13 mouse cellular contexts compared by ENCODE assay signal in the genomic region with DNA sequence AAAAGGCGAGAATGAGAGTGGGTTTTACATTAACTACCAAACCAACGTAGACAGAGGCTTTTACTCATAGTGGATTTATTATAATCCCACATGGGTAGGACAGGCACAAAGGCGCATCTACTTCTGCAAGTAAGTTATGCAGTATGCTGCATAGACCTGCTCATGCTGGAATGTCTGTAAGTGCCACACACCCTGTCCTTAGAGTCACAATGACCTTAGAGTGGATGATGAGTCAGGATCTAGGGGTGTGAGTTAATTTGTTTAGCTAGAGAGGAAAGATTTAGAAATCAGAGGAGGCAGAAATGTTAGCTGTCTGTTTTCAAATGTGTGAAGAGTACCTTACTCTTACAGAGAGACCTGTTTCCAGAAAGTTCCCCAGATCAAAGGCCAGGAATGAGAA.
"Had no signal": no experiment of that assay in that cellular context is flagged by ENCODE, and none has a peak within 500 bp of the region (broad histone marks: within the 10 kb centered on the region; RNA-seq: fewer than 3 reads in every experiment).

No protein-coding gene starts in this region.

- H3K9me3 ChIP-seq: kidney, embryonic 15.5 days; limb, embryonic 10.5 days; limb, embryonic 13.5 days had no signal

- ATAC-seq: inflammation-experienced regulatory T-cells, adult 6 months had no signal

- H3K36me3 ChIP-seq: limb, embryonic 13.5 days had no signal

- H3K4me2 ChIP-seq: kidney, embryonic 15.5 days; limb, embryonic 13.5 days; liver, embryonic 13.5 days; lung, embryonic 14.5 days; midbrain, embryonic 11.5 days had no signal

- H3K4me3 ChIP-seq: kidney, embryonic 15.5 days; limb, embryonic 10.5 days; limb, embryonic 13.5 days; liver, embryonic 13.5 days had no signal

- H3K27me3 ChIP-seq: kidney, embryonic 15.5 days; limb, embryonic 13.5 days; liver, embryonic 13.5 days had no signal

- H3K9ac ChIP-seq: kidney, embryonic 15.5 days; limb, embryonic 13.5 days; liver, embryonic 13.5 days; lung, embryonic 14.5 days had no signal

- DNase-seq: kidney, adult 11 months; kidney, postnatal 14 days; kidney, postnatal 4 days; liver, embryonic 13.5 days; lung, embryonic 14.5 days; lung, postnatal 10 days; midbrain, embryonic 14.5 days; thymus, postnatal 25 days had no signal

- H3K27ac ChIP-seq: kidney, embryonic 15.5 days; limb, embryonic 10.5 days; limb, embryonic 13.5 days; liver, embryonic 13.5 days had no signal
